ENCODE assay signal across 8 mouse cellular contexts in genomic region chr6:148894888-148895772, GRCm38 (mm10). TPM values are rescaled to one million over a fixed set of nuclear protein-coding genes. Genes with fewer than 3 reads are reported as not detected.
A peak's percentile ranks its signal among the peaks of the same experiment; 100 is the strongest.
DNase-seq lines count a peak whose midpoint lies in the region; ATAC-seq and TF ChIP-seq lines count a peak whose summit lies in the region.

No protein-coding gene starts in this region.

- no peaks in the 10 kb centered on the region for H3K36me3 ChIP-seq in liver, adult 2 months (ENCODE audit: control insufficient read depth, insufficient read depth, low read length)
- H3K36me3 ChIP-seq in neural tube, embryonic 11.5 days (ENCODE audit: control insufficient read depth, insufficient read depth, low read length), result no peaks in the 10 kb centered on the region

- H3K27ac ChIP-seq in liver, adult 2 months (replicated peaks; ENCODE audit: insufficient read depth, low read depth, low read length), result no peak overlapping the region
- peak overlapping the region; percentile 44; the same call in 1 of the 2 replicates for H3K27ac ChIP-seq in neural tube, embryonic 11.5 days (ENCODE audit: low read depth, low read length)

- peak overlapping the region; percentile 80 for H3K9ac ChIP-seq in liver, adult 2 months (ENCODE audit: low read depth, low read length)
- peak overlapping the region; percentile 75 for H3K9ac ChIP-seq in neural tube, embryonic 11.5 days (ENCODE audit: low read length)

- peak; percentile 40 for DNase-seq in cerebellum, adult 9-10 months
- DNase-seq in 416B (ENCODE audit: low read depth), result peak; percentile 72
- DNase-seq in cerebellum, postnatal 25 days, result peak; percentile 6 to 7
- peak; percentile 10 for DNase-seq in heart, postnatal 4 days
- DNase-seq in liver, adult 2 months (ENCODE audit: extremely low read depth, low read depth, low spot score), result no peak
- no peak for DNase-seq in neural tube, embryonic 11.5 days (ENCODE audit: low spot score)
- no peak for DNase-seq in gastrocnemius, adult 8-10 months (ENCODE audit: low spot score in 2 of 2)

- H3K4me1 ChIP-seq in liver, adult 2 months (ENCODE audit: control insufficient read depth, insufficient read depth, low read length), result no peaks in the 10 kb centered on the region
- H3K4me1 ChIP-seq in neural tube, embryonic 11.5 days (ENCODE audit: control insufficient read depth, insufficient read depth, low read length), result no peaks in the 10 kb centered on the region; the same call in 1 of the 2 replicates

- H3K27me3 ChIP-seq in liver, adult 2 months (ENCODE audit: control insufficient read depth, insufficient read depth, low read length), result no peaks in the 10 kb centered on the region
- H3K27me3 ChIP-seq in neural tube, embryonic 11.5 days (ENCODE audit: control insufficient read depth, insufficient read depth, low read length), result no peaks in the 10 kb centered on the region

- peak overlapping the region; percentile 80 for H3K4me3 ChIP-seq in liver, adult 2 months (ENCODE audit: insufficient read depth, low read depth, low read length)
- H3K4me3 ChIP-seq in neural tube, embryonic 11.5 days (ENCODE audit: low read depth, low read length), result peak overlapping the region; percentile 75

- ATAC-seq in cerebellum, adult (ENCODE audit: insufficient number of reproducible peaks, low FRiP score, low TSS enrichment), result no peak
- ATAC-seq in neural tube, embryonic 11.5 days (ENCODE audit: insufficient read depth, low FRiP score, low TSS enrichment), result no peak; the same call in 1 of the 2 replicates

- 28% methylated on average over 18 of the region's 18 CpGs for WGBS in liver, adult 2 months
- WGBS in neural tube, embryonic 11.5 days, result 18% methylated on average over 18 of the region's 18 CpGs

- H3K4me2 ChIP-seq in neural tube, embryonic 11.5 days (ENCODE audit: low read depth), result peak overlapping the region; percentile 94

- TF ChIP-seq POLR2A in liver, adult 2 months (IDR thresholded peaks at IDR 0.05; ENCODE audit: extremely low read depth, insufficient read depth, low read length), result no peak

- no peaks in the 10 kb centered on the region for H3K79me2 ChIP-seq in liver, adult 2 months (ENCODE audit: control insufficient read depth, insufficient read depth, low read length)

- TF ChIP-seq CTCF in liver, adult 2 months (IDR thresholded peaks at IDR 0.05; ENCODE audit: low read depth, low read length), result no peak

- H3K9me3 ChIP-seq in neural tube, embryonic 11.5 days (ENCODE audit: control insufficient read depth, low read length), result no peaks in the 10 kb centered on the region

RNA-seq across cellular contexts. Expression of gene Caprin2, which starts 0.9 kb away (rescaled TPM):
- 10 to 100 TPM in 1 of 2 experiments, 1 to 10 TPM in 1; 9.7 to 11.1 TPM for total RNA-seq in heart, postnatal 4 days (2021)
- total RNA-seq in liver, adult 2 months (2014; rRNA removed), result 3.0 and 4.1 TPM in 2 replicates
- 1.4 and 3.6 TPM in 2 replicates for polyA plus RNA-seq in liver, adult 2 months (2012; rRNA removed)
- polyA plus RNA-seq in neural tube, embryonic 11.5 days (2014; fragmentation: Nextera tagmentation; extraction: Ambion mirVana), result 8.6 and 11.9 TPM in 2 replicates
- total RNA-seq in gastrocnemius, adult 8-10 months (2022), result 1 to 10 TPM; 2.2 to 3.3 (median 3.1) TPM

RNA-seq across cellular contexts. Expression of gene Sinhcaf, which starts 51.1 kb away (rescaled TPM):
- 10 to 100 TPM; 21.8 to 21.9 TPM for total RNA-seq in heart, postnatal 4 days (2021)
- 2.7 and 3.2 TPM in 2 replicates for total RNA-seq in liver, adult 2 months (2014; rRNA removed)
- 0.46 and 0.67 TPM in 2 replicates for polyA plus RNA-seq in liver, adult 2 months (2012; rRNA removed)
- polyA plus RNA-seq in neural tube, embryonic 11.5 days (2014; fragmentation: Nextera tagmentation; extraction: Ambion mirVana), result 258 and 270 TPM in 2 replicates
- under 1 TPM; 0.29 to 0.82 (median 0.59) TPM for total RNA-seq in gastrocnemius, adult 8-10 months (2022)

Comparison
In these comparisons a context has a peak if more than half of its experiments do, and no peak if none do; other contexts are left out.
1. DNase-seq: peak in cerebellum, adult 9-10 months (single experiment), 416B (single experiment), cerebellum, postnatal 25 days (2 of 2) and heart, postnatal 4 days (single experiment); none in liver, adult 2 months (single experiment), neural tube, embryonic 11.5 days (single experiment) and gastrocnemius, adult 8-10 months (0 of 2).